Mouse (Mus musculus) lung, embryonic 15.5 days (tissue): ENCODE measurements at regions not wholly inside any gene's neighbourhood (a gene's known extent, or its start where the extent isn't known, plus 50 kb on each side); places are given as distances from the start of the nearest gene placed in this dataset.

Experiments
- ATAC-seq: fragments of 200-750 bp; cut with Nextera tagmentation; 2 replicates; pipeline ENCODE4 v1.8.0; 2017; ENCODE audit warnings: moderate number of reproducible peaks, borderline replicate concordance; ENCODE audit not compliant: low FRiP score, low TSS enrichment; ENCODE audit errors: extremely low read depth
- H3K27ac ChIP-seq: fragments of 300-500 bp; sonication (generic); 2 replicates; pipeline ENCODE4 v1.5.1; 2015; ENCODE audit warnings: moderate library complexity, mild to moderate bottlenecking, inconsistent platforms
- H3K27me3 ChIP-seq: fragments of 300-500 bp; sonication (generic); 2 replicates; pipeline ENCODE4 v1.6.1; 2015; ENCODE audit warnings: inconsistent platforms
- H3K36me3 ChIP-seq: fragments of 300-500 bp; sonication (generic); 2 replicates; pipeline ENCODE4 v1.6.1; 2015; ENCODE audit warnings: inconsistent platforms
- H3K4me1 ChIP-seq: fragments of 300-500 bp; sonication (generic); 2 replicates; pipeline ENCODE4 v1.6.1; 2015; ENCODE audit warnings: inconsistent platforms
- H3K4me2 ChIP-seq: fragments of 300-500 bp; sonication (generic); 2 replicates; pipeline ENCODE4 v1.6.1; 2015; ENCODE audit warnings: inconsistent platforms, mild to moderate bottlenecking, moderate library complexity
- H3K4me3 ChIP-seq: fragments of 300-500 bp; sonication (generic); 2 replicates; pipeline ENCODE4 v1.5.1; 2015; ENCODE audit warnings: mild to moderate bottlenecking, inconsistent platforms
- H3K9ac ChIP-seq: fragments of 300-500 bp; sonication (generic); 2 replicates; pipeline ENCODE4 v1.6.1; 2015; ENCODE audit warnings: inconsistent platforms
- H3K9me3 ChIP-seq: fragments of 300-500 bp; sonication (generic); 2 replicates; pipeline ENCODE4 v1.6.1; 2016; ENCODE audit warnings: inconsistent platforms
- WGBS: fragments of 180-500 bp; shearing (Covaris S2); methylation state at CpG from one replicate; pipeline ENCODE4 v1.1.7; 2015; 5-methylcytosine and 5-hydroxymethylcytosine counted together

DNA sequence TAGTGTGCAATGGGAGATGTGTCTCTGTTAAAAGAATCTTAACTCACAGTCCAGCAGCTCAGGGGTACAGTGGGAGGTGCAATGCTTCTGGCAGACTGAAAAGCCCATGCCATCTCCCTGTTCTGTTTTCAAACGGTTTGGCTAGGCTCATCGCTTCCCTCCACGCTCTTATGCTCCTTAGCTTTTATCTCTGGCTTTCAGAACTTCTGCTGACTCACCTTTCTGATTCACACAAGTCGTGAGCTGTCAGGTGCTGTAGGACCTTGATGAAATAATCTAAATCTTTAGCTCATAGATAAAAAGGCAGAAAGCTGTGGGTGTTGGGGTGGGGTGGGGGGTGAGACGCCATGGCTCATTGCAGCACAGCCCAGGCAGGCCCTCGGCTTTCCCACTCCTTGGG, 93.1 kb upstream of the Atp6ap2 start:
- no peaks in the 10 kb centered on the region for H3K36me3 ChIP-seq
- 73% methylated on average over 6 of the region's 6 CpGs for WGBS
- H3K27me3 ChIP-seq = no peaks in the 10 kb centered on the region; the same call in 1 of the 2 replicates
- peaks cover 4% of the 10 kb centered on the region; the same call in 1 of the 2 replicates for H3K4me1 ChIP-seq
- H3K9me3 ChIP-seq = no peaks in the 10 kb centered on the region
- no peak for ATAC-seq
- no peak overlapping the region for H3K4me2 ChIP-seq
- H3K27ac ChIP-seq = no peak overlapping the region
- no peak overlapping the region for H3K9ac ChIP-seq
- no peak overlapping the region for H3K4me3 ChIP-seq

DNA sequence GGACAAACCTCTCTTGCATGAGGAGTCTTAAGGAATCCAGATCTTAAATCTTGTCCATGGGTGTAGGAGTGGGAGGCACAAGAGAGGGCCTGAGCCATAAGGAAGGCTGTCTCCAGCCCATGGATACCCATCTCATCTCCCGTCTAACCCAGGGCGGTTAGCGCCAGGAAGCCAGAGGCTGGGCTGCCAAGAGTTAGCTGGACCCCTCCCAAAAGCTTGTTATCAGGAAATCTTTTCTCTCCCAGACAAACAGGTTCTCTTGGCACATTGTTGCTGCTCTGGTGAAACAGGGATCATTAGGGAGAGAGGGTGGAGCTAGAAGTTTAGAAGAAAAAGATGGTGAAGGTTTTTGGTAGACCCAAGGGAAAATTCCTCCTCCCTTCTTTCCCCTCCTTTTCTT, 87.0 kb upstream of the Atp6ap2 start:
- Histone ChIP-seq H3K4me2 (no peak overlapping the region), H3K4me3 (no peak overlapping the region), H3K4me1 (no peaks in the 10 kb centered on the region), H3K9ac (no peak overlapping the region), H3K36me3 (no peaks in the 10 kb centered on the region), H3K27ac (no peak overlapping the region), H3K9me3 (no peaks in the 10 kb centered on the region), H3K27me3 (no peaks in the 10 kb centered on the region)
- WGBS = 66% methylated on average over 3 of the region's 3 CpGs
- ATAC-seq = no peak

DNA sequence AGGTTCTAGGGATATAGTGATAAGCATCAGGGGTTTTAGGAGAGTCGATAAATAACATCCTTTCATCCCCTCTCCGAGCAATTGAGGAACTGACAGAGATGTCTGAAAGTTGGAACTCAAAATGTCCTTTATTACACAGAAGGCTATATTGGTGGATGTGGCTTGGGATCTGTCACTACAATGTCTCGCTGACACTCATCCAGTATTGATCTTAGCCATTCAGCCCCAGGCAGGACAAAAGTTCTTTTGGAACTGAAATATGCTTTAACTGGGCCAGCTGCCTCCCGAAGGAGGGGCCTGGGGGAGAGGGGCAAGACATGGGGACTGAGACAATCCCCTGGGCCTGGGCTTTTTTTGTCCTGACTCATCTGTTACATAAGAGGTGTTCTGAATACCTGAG, 85.2 kb upstream of the Atp6ap2 start:
- Histone ChIP-seq H3K4me2 (no peak overlapping the region), H3K4me3 (no peak overlapping the region), H3K9ac (no peak overlapping the region), H3K27me3 (no peaks in the 10 kb centered on the region), H3K4me1 (no peaks in the 10 kb centered on the region), H3K36me3 (no peaks in the 10 kb centered on the region), H3K9me3 (no peaks in the 10 kb centered on the region), H3K27ac (no peak overlapping the region)
- 74% methylated on average over 4 of the region's 4 CpGs for WGBS
- no peak for ATAC-seq

GRCm38 (mm10) chrX:12503581-12503980, 84.0 kb upstream of the Atp6ap2 start:
- no peak overlapping the region for H3K9ac ChIP-seq
- no peak overlapping the region for H3K27ac ChIP-seq
- no peaks in the 10 kb centered on the region for H3K9me3 ChIP-seq
- H3K27me3 ChIP-seq = no peaks in the 10 kb centered on the region
- ATAC-seq = no peak
- 50% methylated on average over 1 of the region's 1 CpGs for WGBS
- H3K4me2 ChIP-seq = no peak overlapping the region
- no peak overlapping the region for H3K4me3 ChIP-seq
- H3K4me1 ChIP-seq = no peaks in the 10 kb centered on the region
- no peaks in the 10 kb centered on the region for H3K36me3 ChIP-seq

DNA sequence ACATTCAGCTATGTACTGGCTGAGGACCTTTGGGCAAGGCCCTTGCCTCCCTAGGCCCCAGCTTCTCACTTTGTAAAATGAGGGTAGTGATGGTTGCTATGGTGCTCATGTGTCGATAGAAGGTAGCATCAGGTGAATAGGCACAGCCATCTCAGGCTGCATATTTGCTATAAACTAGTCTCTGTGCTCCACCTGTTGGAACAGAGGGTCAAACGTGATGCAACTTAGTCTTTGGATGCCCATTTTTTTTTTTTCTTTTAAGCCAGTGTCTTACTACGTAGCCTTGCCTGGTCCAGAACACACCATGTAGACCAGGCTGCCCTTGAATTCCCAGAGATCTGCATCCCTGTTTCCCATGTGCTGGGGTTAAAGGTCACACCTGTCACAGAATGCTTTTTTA, 76.5 kb upstream of the Atp6ap2 start:
- Histone ChIP-seq H3K9ac (no peak overlapping the region), H3K9me3 (no peaks in the 10 kb centered on the region), H3K4me2 (no peak overlapping the region), H3K4me3 (no peak overlapping the region), H3K27me3 (no peaks in the 10 kb centered on the region), H3K27ac (no peak overlapping the region), H3K4me1 (no peaks in the 10 kb centered on the region), H3K36me3 (no peaks in the 10 kb centered on the region)
- WGBS = 70% methylated on average over 3 of the region's 3 CpGs
- no peak for ATAC-seq

DNA sequence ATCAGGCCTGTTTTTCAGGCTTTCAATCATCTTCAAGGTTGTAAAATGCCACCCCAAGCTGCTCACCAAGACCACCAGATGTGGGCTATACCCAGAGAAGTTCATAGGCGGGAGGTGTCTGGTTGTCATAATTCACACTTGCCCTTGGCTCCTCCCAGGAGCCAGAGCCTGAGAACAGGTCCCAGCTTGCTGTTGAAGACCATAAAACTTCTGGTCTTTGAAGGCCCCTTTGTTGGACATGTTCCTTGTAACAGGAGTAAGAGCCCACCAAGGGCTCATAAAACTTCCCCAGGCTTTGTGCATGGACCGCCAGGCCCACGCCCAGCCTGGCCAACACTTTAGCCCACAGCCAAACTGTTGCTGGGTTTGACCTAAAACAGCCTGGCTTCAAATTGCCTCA, 62.6 kb upstream of the Atp6ap2 start:
- no peaks in the 10 kb centered on the region for H3K4me1 ChIP-seq
- H3K27me3 ChIP-seq = no peaks in the 10 kb centered on the region
- no peaks in the 10 kb centered on the region for H3K9me3 ChIP-seq
- no peak overlapping the region for H3K4me3 ChIP-seq
- no peaks in the 10 kb centered on the region for H3K36me3 ChIP-seq
- no peak overlapping the region for H3K9ac ChIP-seq
- WGBS = 86% methylated on average over 3 of the region's 3 CpGs
- no peak overlapping the region for H3K27ac ChIP-seq
- H3K4me2 ChIP-seq = no peak overlapping the region
- no peak for ATAC-seq

DNA sequence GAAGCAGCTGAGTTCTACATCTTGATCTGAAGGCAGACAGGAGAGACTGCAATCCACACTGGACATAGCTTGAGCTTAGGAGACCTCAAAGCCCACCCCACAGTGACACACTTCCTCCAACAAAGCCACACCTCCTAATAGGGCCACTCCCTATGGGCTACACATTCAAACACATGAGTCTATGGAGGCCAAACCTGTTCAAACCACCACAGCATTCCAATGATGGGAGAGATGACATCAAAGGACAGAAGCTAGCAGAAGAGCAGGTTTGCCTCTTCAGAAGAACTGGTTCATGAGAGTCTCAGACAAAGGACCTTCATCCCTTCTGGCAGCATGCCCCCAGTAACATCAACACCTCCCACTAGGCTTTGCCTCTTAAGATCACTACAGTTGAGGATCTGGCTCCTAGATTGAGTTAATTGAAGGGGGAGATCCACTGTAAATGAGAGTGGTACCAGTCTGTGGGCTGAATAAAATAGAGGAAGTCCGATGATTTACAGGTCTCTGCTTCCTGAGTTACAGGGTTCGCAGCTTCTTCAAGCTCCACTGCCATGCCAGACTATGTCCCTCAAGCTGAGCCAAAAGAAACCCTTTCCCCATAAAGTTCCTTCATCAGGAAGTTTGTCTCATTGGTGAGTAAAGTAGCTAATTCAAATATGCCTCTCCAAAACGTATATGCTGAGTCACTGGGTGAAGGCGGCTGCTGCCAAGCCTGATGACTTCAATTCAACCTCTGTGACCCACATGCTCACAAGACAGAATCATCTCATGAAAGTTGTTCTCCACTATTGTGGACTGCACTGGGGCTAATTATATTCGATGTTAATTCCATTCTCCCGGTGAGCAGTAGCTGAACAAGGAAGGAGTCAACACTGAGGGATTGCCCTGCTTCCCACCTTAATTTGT, 56.9 kb upstream of the Atp6ap2 start:
- no peaks in the 10 kb centered on the region for H3K9me3 ChIP-seq
- H3K36me3 ChIP-seq = no peaks in the 10 kb centered on the region
- H3K9ac ChIP-seq = no peak overlapping the region
- 60% methylated on average over 6 of the region's 6 CpGs for WGBS
- H3K4me1 ChIP-seq = no peaks in the 10 kb centered on the region
- ATAC-seq = no peak
- no peak overlapping the region for H3K27ac ChIP-seq
- H3K27me3 ChIP-seq = no peaks in the 10 kb centered on the region
- no peak overlapping the region for H3K4me3 ChIP-seq
- H3K4me2 ChIP-seq = no peak overlapping the region
